Mouse (Mus musculus) kidney, embryonic 15.5 days (tissue): ENCODE data around the gene AC134908.4. TPM values are rescaled to one million over a fixed set of nuclear protein-coding genes. Genes with fewer than 3 reads are reported as not detected.
A peak's percentile ranks its signal among the peaks of the same experiment; 100 is the strongest.

ENCODE experiments used
- ATAC-seq: fragments of 200-750 bp; cut with Nextera tagmentation; replicated peaks from 2 replicates; pipeline ENCODE4 v1.8.0; 2017; ENCODE audit warnings: moderate TSS enrichment; ENCODE audit not compliant: low FRiP score
- H3K27ac ChIP-seq: fragments of 300-500 bp; sonication (generic); 2 replicates; pipeline ENCODE4 v1.5.1; 2015; ENCODE audit warnings: mild to moderate bottlenecking, inconsistent platforms
- H3K27me3 ChIP-seq: fragments of 300-500 bp; sonication (generic); 2 replicates; pipeline ENCODE4 v1.6.1; 2015; ENCODE audit warnings: inconsistent platforms
- H3K36me3 ChIP-seq: fragments of 300-500 bp; sonication (generic); 2 replicates; pipeline ENCODE4 v1.6.1; 2015; ENCODE audit warnings: inconsistent platforms
- H3K4me1 ChIP-seq: fragments of 300-500 bp; sonication (generic); 2 replicates; pipeline ENCODE4 v1.6.1; 2015; ENCODE audit warnings: inconsistent platforms
- H3K4me2 ChIP-seq: fragments of 300-500 bp; sonication (generic); 2 replicates; pipeline ENCODE4 v1.6.1; 2015; ENCODE audit warnings: moderate library complexity, mild to moderate bottlenecking, inconsistent platforms
- H3K4me3 ChIP-seq: fragments of 300-500 bp; sonication (generic); replicated peaks from 2 replicates; pipeline ENCODE4 v1.5.1; 2015; ENCODE audit warnings: mild to moderate bottlenecking, inconsistent platforms
- H3K9ac ChIP-seq: fragments of 300-500 bp; sonication (generic); 2 replicates; pipeline ENCODE4 v1.6.1; 2015; ENCODE audit warnings: mild to moderate bottlenecking, inconsistent platforms
- H3K9me3 ChIP-seq: fragments of 300-500 bp; sonication (generic); replicated peaks from 2 replicates; pipeline ENCODE4 v1.6.1; 2016; ENCODE audit warnings: inconsistent platforms
- WGBS: fragments of 180-500 bp; shearing (Covaris S2); methylation state at CpG from one replicate; pipeline ENCODE4 v1.1.7; 2015; ENCODE audit warnings: mixed read lengths; 5-methylcytosine and 5-hydroxymethylcytosine counted together
- polyA plus RNA-seq: library from polyadenylated mRNA; unstranded; fragments of >200 nt; fragmentation: Nextera tagmentation; extraction: Ambion mirVana; gene quantifications from 2 replicates; pipeline ENCODE4 v1.2.1, GENCODE M21; 2015

The AC134908.4 gene
- polyA plus RNA-seq, 1 experiment from 2014 or later: not detected

GRCm38 (mm10) chr17:25829558-25830017 lies 34.1 kb upstream of the AC134908.4 start:
- Histone ChIP-seq H3K27ac (peak overlapping the region; percentile 95), H3K4me3 (peak overlapping the region; percentile 57), H3K4me2 (peak overlapping the region; percentile 95), H3K4me1 (peaks cover 71% of the 10 kb centered on the region), H3K9ac (peak overlapping the region; percentile 66), H3K27me3 (no peaks in the 10 kb centered on the region), H3K36me3 (peaks cover 50% of the 10 kb centered on the region), H3K9me3 (no peaks in the 10 kb centered on the region)
- ATAC-seq: no peak
- 39% methylated on average over 8 of the region's 8 CpGs for WGBS

GRCm38 (mm10) chr17:25828712-25829557 lies 33.5 kb upstream of the AC134908.4 start, which contains the start of gene Jmjd8:
Gene Jmjd8, plus strand, starts transcription at chr17:25828867.
- Histone ChIP-seq H3K9me3 (no peaks in the 10 kb centered on the region), H3K4me1 (peaks cover 71% of the 10 kb centered on the region), H3K4me3 (peak within 1 kb of the TSS; percentile 57), H3K27me3 (no peaks in the 10 kb centered on the region), H3K4me2 (peak within 1 kb of the TSS; percentile 95), H3K36me3 (peaks cover 50% of the 10 kb centered on the region), H3K27ac (peak within 1 kb of the TSS; percentile 95), H3K9ac (peak within 1 kb of the TSS; percentile 66)
- no peak; the same call in 1 of the 2 replicates for ATAC-seq
- WGBS: under 1% methylated on average over 32 of the region's 32 CpGs

GRCm38 (mm10) chr17:25828223-25828594 lies 32.8 kb upstream of the AC134908.4 start:
- Histone ChIP-seq H3K27ac (peak overlapping the region; percentile 95), H3K9ac (peak overlapping the region; percentile 66), H3K36me3 (peaks cover 50% of the 10 kb centered on the region), H3K9me3 (no peaks in the 10 kb centered on the region), H3K27me3 (no peaks in the 10 kb centered on the region), H3K4me2 (peak overlapping the region; percentile 95), H3K4me1 (peaks cover 69% of the 10 kb centered on the region), H3K4me3 (peak overlapping the region; percentile 57)
- ATAC-seq: no peak
- WGBS: 85% methylated on average over 8 of the region's 8 CpGs

- Histone ChIP-seq H3K27ac (peak overlapping the region; percentile 95; the same call in 1 of the 2 replicates), H3K9me3 (no peaks in the 10 kb centered on the region), H3K4me3 (no peak overlapping the region), H3K27me3 (0 out of 2 replicates have a peak, but pooled peaks cover under 1% of the 10 kb centered on the region), H3K36me3 (peaks cover 50% of the 10 kb centered on the region), H3K9ac (no peak overlapping the region), H3K4me1 (peaks cover 69% of the 10 kb centered on the region), H3K4me2 (peak overlapping the region; percentile 95)
- 90% methylated on average over 22 of the region's 22 CpGs for WGBS
- ATAC-seq: no peak
Observed at GRCm38 (mm10) chr17:25827546-25828222, 32.2 kb upstream of the AC134908.4 start.

GRCm38 (mm10) chr17:25827011-25827410 lies 31.6 kb upstream of the AC134908.4 start:
- peaks cover 50% of the 10 kb centered on the region for H3K36me3 ChIP-seq
- H3K4me3 ChIP-seq: no peak overlapping the region
- 92% methylated on average over 13 of the region's 13 CpGs for WGBS
- H3K4me1 ChIP-seq: peaks cover 67% of the 10 kb centered on the region
- no peak overlapping the region for H3K27ac ChIP-seq
- H3K27me3 ChIP-seq: peaks cover 7% of the 10 kb centered on the region
- H3K9ac ChIP-seq: no peak overlapping the region
- H3K9me3 ChIP-seq: no peaks in the 10 kb centered on the region
- ATAC-seq: no peak
- no peak overlapping the region for H3K4me2 ChIP-seq

GRCm38 (mm10) chr17:25825984-25826570 lies 30.6 kb upstream of the AC134908.4 start:
- Histone ChIP-seq H3K4me3 (no peak overlapping the region), H3K9me3 (no peaks in the 10 kb centered on the region), H3K4me1 (peaks cover 57% of the 10 kb centered on the region), H3K27me3 (peaks cover 16% of the 10 kb centered on the region), H3K4me2 (no peak overlapping the region), H3K9ac (no peak overlapping the region), H3K27ac (no peak overlapping the region), H3K36me3 (peaks cover 41% of the 10 kb centered on the region)
- ATAC-seq: no peak
- WGBS: 93% methylated on average over 27 of the region's 27 CpGs

GRCm38 (mm10) chr17:25825311-25825710 lies 29.9 kb upstream of the AC134908.4 start:
- H3K27ac ChIP-seq: no peak overlapping the region
- H3K4me3 ChIP-seq: no peak overlapping the region
- H3K9ac ChIP-seq: no peak overlapping the region
- WGBS: 92% methylated on average over 6 of the region's 6 CpGs
- H3K36me3 ChIP-seq: peaks cover 34% of the 10 kb centered on the region
- no peaks in the 10 kb centered on the region for H3K9me3 ChIP-seq
- H3K4me1 ChIP-seq: peaks cover 50% of the 10 kb centered on the region
- peaks cover 24% of the 10 kb centered on the region for H3K27me3 ChIP-seq
- ATAC-seq: no peak
- H3K4me2 ChIP-seq: peak overlapping the region; percentile 95

GRCm38 (mm10) chr17:25824362-25825142 lies 29.1 kb upstream of the AC134908.4 start:
- peak overlapping the region; percentile 95 for H3K4me2 ChIP-seq
- H3K4me1 ChIP-seq: peaks cover 44% of the 10 kb centered on the region
- 70% methylated on average over 17 of the region's 17 CpGs for WGBS
- peaks cover 28% of the 10 kb centered on the region for H3K36me3 ChIP-seq
- H3K4me3 ChIP-seq: peak overlapping the region; percentile 76
- peak overlapping the region; percentile 83 for H3K9ac ChIP-seq
- no peak overlapping the region for H3K27ac ChIP-seq
- no peak for ATAC-seq
- H3K27me3 ChIP-seq: peaks cover 31% of the 10 kb centered on the region
- H3K9me3 ChIP-seq: no peaks in the 10 kb centered on the region

- Histone ChIP-seq H3K9me3 (no peaks in the 10 kb centered on the region), H3K4me2 (peak within 1 kb of the TSS; percentile 95), H3K4me3 (peak within 1 kb of the TSS; percentile 76), H3K9ac (peak within 1 kb of the TSS; percentile 83), H3K36me3 (peaks cover 28% of the 10 kb centered on the region), H3K4me1 (peaks cover 44% of the 10 kb centered on the region), H3K27ac (peak within 1 kb of the TSS; percentile 75), H3K27me3 (peaks cover 42% of the 10 kb centered on the region)
- peak; percentile 53 for ATAC-seq
- 1% methylated on average over 18 of the region's 18 CpGs for WGBS
Observed at GRCm38 (mm10) chr17:25823452-25823851, 28.0 kb upstream of the AC134908.4 start, which contains the start of gene Wdr24. Gene Wdr24, plus strand, starts transcription at chr17:25823627.

GRCm38 (mm10) chr17:25818851-25819780 lies 23.7 kb upstream of the AC134908.4 start:
- 0 out of 2 replicates have a peak, but pooled peaks have one; percentile 22 for ATAC-seq
- peak overlapping the region; percentile 21 for H3K4me3 ChIP-seq
- H3K9ac ChIP-seq: no peak overlapping the region
- H3K4me1 ChIP-seq: peaks cover 12% of the 10 kb centered on the region
- H3K27ac ChIP-seq: no peak overlapping the region
- peaks cover 73% of the 10 kb centered on the region for H3K27me3 ChIP-seq
- no peaks in the 10 kb centered on the region for H3K9me3 ChIP-seq
- peak overlapping the region; percentile 46 for H3K4me2 ChIP-seq
- WGBS: 6% methylated on average over 45 of the region's 46 CpGs
- H3K36me3 ChIP-seq: no peaks in the 10 kb centered on the region
